Mouse (Mus musculus): ENCODE measurements at regions not wholly inside any gene's neighbourhood (a gene's known extent, or its start where the extent isn't known, plus 50 kb on each side); places are given as distances from the start of the nearest gene placed in this dataset.

- in situ Hi-C loops (cut with MboI; ENCODE audit: low pct_ligation_motif_present, low pct_unique_long_range_greater_than_20kb, low sequenced_read_pairs): no loop called here
- no peaks in the 10 kb centered on the region for H3K4me1 ChIP-seq (ENCODE audit: control insufficient read depth in 1 of 2, insufficient read depth in 2 of 2)
- no peaks in the 10 kb centered on the region for H3K27me3 ChIP-seq (replicated peaks)
- no peak overlapping the region for H3K4me3 ChIP-seq (replicated peaks in 1 of 3; ENCODE audit: low read depth in 2 of 3, low read length in 2 of 3, poor library complexity in 1 of 3)
- no peak overlapping the region for H3K9ac ChIP-seq (ENCODE audit: insufficient read depth, low read depth)
- no peak for DNase-seq (ENCODE audit: extremely low read depth)
- no peak for TF ChIP-seq RCOR1 (conservative IDR thresholded peaks at IDR 0.05; ENCODE audit: low read depth, low read length)
- TF ChIP-seq PAX5 (IDR thresholded peaks at IDR 0.05; ENCODE audit: low read length): no peak
- no peak for TF ChIP-seq IRF4 (IDR thresholded peaks at IDR 0.05; ENCODE audit: low read depth, low read length)
- TF ChIP-seq ZKSCAN1 (IDR thresholded peaks at IDR 0.05; ENCODE audit: borderline replicate concordance, low read depth, low read length): no peak
- TF ChIP-seq JUND (conservative IDR thresholded peaks at IDR 0.05; ENCODE audit: low read depth, low read length): no peak
- TF ChIP-seq MAFK (IDR thresholded peaks at IDR 0.05; ENCODE audit: insufficient replicate concordance, low read length): no peak
- TF ChIP-seq MAX (IDR thresholded peaks at IDR 0.05; ENCODE audit: low read length): no peak
- TF ChIP-seq POLR2A (IDR thresholded peaks at IDR 0.05; ENCODE audit: low read depth, low read length): no peak
- no peak for TF ChIP-seq NRF1 (IDR thresholded peaks at IDR 0.05; ENCODE audit: low read depth, low read length)
- no peak overlapping the region for H3K4me2 ChIP-seq (ENCODE audit: insufficient read depth, low read depth, poor library complexity, severe bottlenecking)
- no peak overlapping the region for H3K27ac ChIP-seq (ENCODE audit: insufficient read depth, low read depth)
- dilution Hi-C loops (cut with MboI; ENCODE audit: extremely low pct_ligation_motif_present, extremely low pct_unique_long_range_greater_than_20kb, low sequenced_read_pairs): no loop called here
- H3K79me2 ChIP-seq (replicated peaks; ENCODE audit: control insufficient read depth, extremely low read depth, insufficient read depth, poor library complexity, severe bottlenecking): no peaks in the 10 kb centered on the region
- H3K9me3 ChIP-seq (replicated peaks; ENCODE audit: low read length): no peaks in the 10 kb centered on the region
- no peaks in the 10 kb centered on the region for H3K36me3 ChIP-seq (replicated peaks in 1 of 2; ENCODE audit: control insufficient read depth in 1 of 2, insufficient read depth in 1 of 2, low read length in 1 of 2)
These were observed 90.7 kb upstream of the Gm765 start for GRCm38 (mm10) chr6:98433286-98433685.

DNA sequence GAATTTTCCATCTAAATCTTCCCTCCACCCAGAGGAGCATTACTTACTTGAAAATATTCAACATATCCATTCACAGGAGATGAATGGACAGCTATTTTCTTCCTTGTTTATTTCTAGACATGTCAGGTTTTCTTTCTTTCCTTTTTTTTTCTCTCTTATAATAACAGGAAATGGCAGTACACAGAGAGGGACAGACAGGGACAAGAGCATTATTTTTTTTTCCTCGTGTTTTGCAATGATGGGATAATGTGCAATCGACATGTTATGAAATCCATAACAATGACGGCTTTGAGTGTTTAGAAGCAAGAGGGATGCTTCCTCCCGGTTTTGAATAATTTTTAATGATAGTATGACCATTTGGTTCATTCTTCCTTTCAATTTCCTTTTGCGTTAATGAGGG is 86.6 kb upstream of the Gm765 start:
- TF ChIP-seq USF2 (conservative IDR thresholded peaks at IDR 0.05; ENCODE audit: low read depth, low read length) (no peak), TBP (conservative IDR thresholded peaks at IDR 0.05; ENCODE audit: low read depth, low read length) (no peak)
- no peaks in the 10 kb centered on the region for H3K79me2 ChIP-seq (replicated peaks; ENCODE audit: control insufficient read depth, extremely low read depth, insufficient read depth, poor library complexity, severe bottlenecking)
- in situ Hi-C loops (cut with MboI; ENCODE audit: low pct_ligation_motif_present, low pct_unique_long_range_greater_than_20kb, low sequenced_read_pairs): no loop called here
- H3K4me3 ChIP-seq (replicated peaks in 1 of 3; ENCODE audit: low read depth in 2 of 3, low read length in 2 of 3, poor library complexity in 1 of 3): no peak overlapping the region
- no peaks in the 10 kb centered on the region for H3K36me3 ChIP-seq (replicated peaks in 1 of 2; ENCODE audit: control insufficient read depth in 1 of 2, insufficient read depth in 1 of 2, low read length in 1 of 2)
- H3K27me3 ChIP-seq (replicated peaks): no peaks in the 10 kb centered on the region
- no peak for DNase-seq (ENCODE audit: extremely low read depth)
- no peaks in the 10 kb centered on the region for H3K9me3 ChIP-seq (replicated peaks; ENCODE audit: low read length)
- no peak overlapping the region for H3K27ac ChIP-seq (ENCODE audit: insufficient read depth, low read depth)
- no peak overlapping the region for H3K9ac ChIP-seq (ENCODE audit: insufficient read depth, low read depth)
- dilution Hi-C loops (cut with MboI; ENCODE audit: extremely low pct_ligation_motif_present, extremely low pct_unique_long_range_greater_than_20kb, low sequenced_read_pairs): no loop called here
- H3K4me1 ChIP-seq (ENCODE audit: control insufficient read depth in 1 of 2, insufficient read depth in 2 of 2): no peaks in the 10 kb centered on the region
- H3K4me2 ChIP-seq (ENCODE audit: insufficient read depth, low read depth, poor library complexity, severe bottlenecking): no peak overlapping the region

DNA sequence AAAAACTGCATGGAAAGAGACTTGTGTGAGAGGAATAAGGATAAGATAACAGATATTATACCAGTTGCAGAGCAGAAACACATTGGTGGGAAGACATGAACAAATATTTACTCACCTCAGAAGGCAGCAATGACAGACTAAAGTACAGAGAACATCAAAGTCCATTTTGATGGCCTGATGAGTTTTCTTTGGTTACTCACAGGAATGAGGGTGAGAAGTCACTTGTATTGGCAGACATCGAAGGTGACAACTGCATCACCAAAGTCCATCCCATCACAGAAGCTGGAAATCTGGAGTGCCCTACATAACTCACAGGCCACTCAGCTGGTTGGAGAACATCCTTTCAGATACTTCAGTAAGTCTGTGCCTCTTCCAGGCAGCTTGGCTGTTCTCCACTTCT is 60.1 kb upstream of the Gm765 start:
- Histone ChIP-seq H3K79me2 (replicated peaks; ENCODE audit: control insufficient read depth, extremely low read depth, insufficient read depth, poor library complexity, severe bottlenecking) (no peaks in the 10 kb centered on the region), H3K4me1 (ENCODE audit: control insufficient read depth in 1 of 2, insufficient read depth in 2 of 2) (peaks cover 0 to 7% of the 10 kb centered on the region in 2 experiments; a peak in 2 of 4 replicates), H3K9me3 (replicated peaks; ENCODE audit: low read length) (no peaks in the 10 kb centered on the region), H3K9ac (ENCODE audit: insufficient read depth, low read depth) (no peak overlapping the region), H3K4me2 (ENCODE audit: insufficient read depth, low read depth, poor library complexity, severe bottlenecking) (no peak overlapping the region), H3K27ac (ENCODE audit: insufficient read depth, low read depth) (no peak overlapping the region), H3K27me3 (replicated peaks) (no peaks in the 10 kb centered on the region), H3K4me3 (replicated peaks in 1 of 3; ENCODE audit: low read depth in 2 of 3, low read length in 2 of 3, poor library complexity in 1 of 3) (no peak overlapping the region), H3K36me3 (replicated peaks in 1 of 2; ENCODE audit: control insufficient read depth in 1 of 2, insufficient read depth in 1 of 2, low read length in 1 of 2) (no peaks in the 10 kb centered on the region)
- dilution Hi-C loops (cut with MboI; ENCODE audit: extremely low pct_ligation_motif_present, extremely low pct_unique_long_range_greater_than_20kb, low sequenced_read_pairs): no loop called here
- in situ Hi-C loops (cut with MboI; ENCODE audit: low pct_ligation_motif_present, low pct_unique_long_range_greater_than_20kb, low sequenced_read_pairs): no loop called here
- no peak for DNase-seq (ENCODE audit: extremely low read depth)
- TF ChIP-seq NELFE (IDR thresholded peaks at IDR 0.05; ENCODE audit: low read depth, low read length): no peak
- TF ChIP-seq ELF1 (IDR thresholded peaks at IDR 0.05; ENCODE audit: low read depth, low read length): no peak
- TF ChIP-seq RAD21 (IDR thresholded peaks at IDR 0.05; ENCODE audit: low read depth, low read length): no peak
- TF ChIP-seq HCFC1 (IDR thresholded peaks at IDR 0.05; ENCODE audit: low read depth, low read length): no peak
- no peak for TF ChIP-seq RCOR1 (conservative IDR thresholded peaks at IDR 0.05; ENCODE audit: low read depth, low read length)
- no peak for TF ChIP-seq CHD1 (IDR thresholded peaks at IDR 0.05; ENCODE audit: low read depth, low read length)
- no peak for TF ChIP-seq MAFK (IDR thresholded peaks at IDR 0.05; ENCODE audit: insufficient replicate concordance, low read length)
- TF ChIP-seq JUN (IDR thresholded peaks at IDR 0.05; ENCODE audit: insufficient read depth, low read depth, low read length): no peak
- TF ChIP-seq MXI1 (IDR thresholded peaks at IDR 0.05; ENCODE audit: low read depth, low read length): no peak
- no peak for TF ChIP-seq JUND (conservative IDR thresholded peaks at IDR 0.05; ENCODE audit: low read depth, low read length)
- no peak for TF ChIP-seq POLR2AphosphoS2 (IDR thresholded peaks at IDR 0.05; ENCODE audit: low read depth, low read length)

Data from CH12.LX (cell line).